Mouse (Mus musculus) intestine, embryonic 14.5 days (tissue): ENCODE results near the gene Zcchc8. TPM values are rescaled to one million over a fixed set of nuclear protein-coding genes. Genes with fewer than 3 reads are reported as not detected.
"Not testable (repeated sequence)": the region's sequence is repeated elsewhere in the genome, so short reads cannot be mapped to it uniquely, and the experiment has no call there.

Source experiments
- ATAC-seq: fragments of 200-750 bp; cut with Nextera tagmentation; replicated peaks from 2 replicates; pipeline ENCODE4 v1.8.0; 2017; ENCODE audit warnings: low read depth, moderate number of reproducible peaks, moderate TSS enrichment, moderate library complexity; ENCODE audit not compliant: low FRiP score, low TSS enrichment
- DNase-seq: peaks from one replicate; pipeline ENCODE4 v3.0.0-alpha.2; 2018; ENCODE audit warnings: low spot score
- H3K27ac ChIP-seq: fragments of 300-500 bp; sonication (generic); 2 replicates; pipeline ENCODE4 v1.5.1; 2014; ENCODE audit warnings: low read depth, mild to moderate bottlenecking, control low read depth
- H3K27me3 ChIP-seq: fragments of 300-500 bp; sonication (generic); replicated peaks from 2 replicates; pipeline ENCODE4 v1.6.1; 2014; ENCODE audit warnings: low read length, control low read depth; ENCODE audit not compliant: control insufficient read depth, insufficient read depth
- H3K36me3 ChIP-seq: fragments of 300-500 bp; sonication (generic); 2 replicates; pipeline ENCODE4 v1.6.1; 2014; ENCODE audit warnings: low read length, control low read depth; ENCODE audit not compliant: control insufficient read depth, insufficient read depth
- H3K4me1 ChIP-seq: fragments of 300-500 bp; sonication (generic); replicated peaks from 2 replicates; pipeline ENCODE4 v1.6.1; 2014; ENCODE audit warnings: low read length, control low read depth, mixed read lengths; ENCODE audit not compliant: control insufficient read depth, insufficient read depth
- H3K4me2 ChIP-seq: fragments of 300-500 bp; sonication (generic); 2 replicates; pipeline ENCODE4 v1.6.1; 2014; ENCODE audit warnings: low read length
- H3K4me3 ChIP-seq: fragments of 300-500 bp; sonication (generic); 2 replicates; pipeline ENCODE4 v1.5.1; 2014; ENCODE audit warnings: low read depth, low read length, control low read depth, mixed read lengths
- H3K9ac ChIP-seq: fragments of 300-500 bp; sonication (generic); 2 replicates; pipeline ENCODE4 v1.6.1; 2014; ENCODE audit warnings: mild to moderate bottlenecking, low read length
- H3K9me3 ChIP-seq: fragments of 300-500 bp; sonication (generic); 2 replicates; pipeline ENCODE4 v1.6.1; 2016; ENCODE audit warnings: low read length, control low read depth; ENCODE audit not compliant: control insufficient read depth
- WGBS: fragments of 180-500 bp; shearing (Covaris S2); extraction: QIAGEN DNeasy Blood & Tissue Kit; methylation state at CpG from one replicate; pipeline ENCODE4 v1.1.7; 2014; 5-methylcytosine and 5-hydroxymethylcytosine counted together
- polyA plus RNA-seq: library from polyadenylated mRNA; unstranded; fragments of >200 nt; fragmentation: Nextera tagmentation; extraction: Ambion mirVana; gene quantifications from 2 replicates; pipeline ENCODE4 v1.2.1, GENCODE M21; 2014

The Zcchc8 gene
- 74.3 and 83.2 TPM in 2 replicates for polyA plus RNA-seq

DNA sequence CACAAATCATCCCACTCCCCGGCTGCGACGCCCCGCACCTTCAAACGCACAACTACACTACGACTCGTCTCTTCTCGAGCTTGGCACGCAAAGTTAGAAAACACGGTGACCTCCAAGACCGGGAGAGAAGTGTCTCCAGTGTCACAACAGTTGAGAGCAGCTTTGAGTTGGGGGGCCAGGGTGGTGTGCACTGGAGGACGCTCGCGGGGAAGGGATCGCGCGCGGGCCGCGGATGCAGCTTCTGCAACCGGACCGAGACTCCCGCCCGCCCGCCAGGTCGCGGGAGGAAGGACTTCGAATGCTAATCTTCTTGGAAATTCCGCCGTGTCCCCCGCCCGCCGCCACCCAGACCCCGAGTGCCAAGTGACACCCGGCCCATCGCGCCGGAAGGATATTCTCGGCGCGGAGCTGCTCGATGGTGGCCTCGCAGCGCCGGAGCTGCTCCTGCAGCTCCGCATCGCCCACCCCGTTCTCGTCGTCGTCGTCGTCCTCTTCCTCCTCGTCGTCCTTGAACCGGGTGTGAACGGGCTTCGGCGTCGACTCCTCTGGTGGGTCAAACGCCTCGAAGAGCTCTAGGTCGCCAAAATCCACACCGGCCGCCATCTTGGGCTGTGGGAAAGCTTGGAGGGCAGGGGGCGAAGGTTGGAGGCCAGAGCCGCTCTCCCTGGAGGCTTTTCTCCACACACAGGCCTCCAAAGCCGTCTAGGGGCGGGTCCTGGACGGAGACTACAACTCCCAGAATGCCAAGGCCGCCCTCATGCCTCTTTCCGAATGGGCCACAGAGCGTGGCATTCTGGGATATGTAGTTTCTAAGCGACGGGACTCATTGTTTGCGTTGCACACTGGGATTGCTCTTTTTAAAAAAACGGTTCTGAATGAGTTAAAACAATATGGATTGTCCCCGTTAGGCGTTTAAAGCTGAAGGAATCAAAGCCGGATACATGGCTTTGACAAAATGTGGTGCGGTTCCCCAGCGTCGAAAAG lies at the start of gene Zcchc8:
TSS of gene Zcchc8 (minus strand) at position 773 of the 984 bp plus-strand sequence.
- Histone ChIP-seq H3K9ac (peak within 1 kb of the TSS; percentile 85), H3K4me2 (peak within 1 kb of the TSS; percentile 90), H3K27ac (peak within 1 kb of the TSS; percentile 84), H3K27me3 (no peaks in the 10 kb centered on the region), H3K4me1 (peaks cover 14% of the 10 kb centered on the region), H3K9me3 (no peaks in the 10 kb centered on the region), H3K4me3 (peak within 1 kb of the TSS; percentile 98), H3K36me3 (peaks cover 19% of the 10 kb centered on the region)
- DNase-seq, result peak; percentile 96
- ATAC-seq, result peak; percentile 99
- under 1% methylated on average over 83 of the region's 83 CpGs for WGBS

DNA sequence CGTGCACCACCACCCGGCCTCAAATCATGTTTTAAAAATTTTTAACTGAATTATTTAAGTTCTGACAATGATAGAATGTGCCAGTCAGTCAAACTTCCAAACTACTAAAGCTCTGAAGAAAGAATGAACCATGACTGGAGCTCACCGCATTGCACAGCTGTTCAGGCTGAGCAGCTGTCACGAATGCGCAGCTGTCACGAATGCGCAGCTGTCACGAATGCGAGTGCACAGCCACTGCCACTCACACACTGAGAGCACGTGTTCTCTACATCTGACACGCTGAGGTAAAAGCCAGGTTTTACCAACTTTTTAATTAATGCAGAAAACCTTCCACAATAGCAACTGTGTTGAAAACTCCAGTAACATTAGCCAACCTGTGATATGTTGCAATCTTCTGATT lies 45.6 kb upstream of the Zcchc8 start:
- WGBS, result 95% methylated on average over 11 of the region's 11 CpGs
- ATAC-seq, H3K27ac ChIP-seq: not testable (repeated sequence)

DNA sequence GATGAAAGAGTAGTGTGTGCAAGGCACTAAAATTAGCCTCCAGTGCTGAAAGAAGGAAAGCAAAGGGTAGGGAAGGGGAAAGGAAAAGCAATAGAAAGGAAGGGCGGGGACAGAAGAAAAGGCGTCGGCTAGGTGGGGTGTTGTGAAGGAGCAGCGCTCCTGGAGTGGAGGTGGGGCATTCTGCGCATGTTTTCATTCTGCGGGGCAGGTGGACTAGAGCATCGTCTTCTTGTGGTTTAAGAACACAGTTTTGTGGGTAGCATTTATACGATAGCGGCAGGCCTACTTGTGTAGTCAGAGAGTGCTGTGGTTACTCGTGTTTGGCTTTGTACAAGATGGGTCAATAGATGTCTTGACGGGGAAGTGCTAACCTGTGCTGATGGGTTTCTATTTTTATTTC lies 44.6 kb upstream of the Zcchc8 start:
- no peaks in the 10 kb centered on the region for H3K4me1 ChIP-seq
- ATAC-seq (no peak), DNase-seq (no peak)
- H3K27me3 ChIP-seq, result no peaks in the 10 kb centered on the region
- peaks cover 75% of the 10 kb centered on the region for H3K36me3 ChIP-seq
- H3K9me3 ChIP-seq, result no peaks in the 10 kb centered on the region
- 94% methylated on average over 11 of the region's 11 CpGs for WGBS
- no peak overlapping the region for H3K4me3 ChIP-seq
- H3K27ac ChIP-seq, result no peak overlapping the region
- no peak overlapping the region for H3K4me2 ChIP-seq
- no peak overlapping the region for H3K9ac ChIP-seq

More for the DNA sequence above, 45.6 kb upstream of the Zcchc8 start:
- H3K4me2 ChIP-seq, H3K4me3 ChIP-seq, H3K9me3 ChIP-seq, H3K9ac ChIP-seq, H3K27me3 ChIP-seq, DNase-seq, H3K4me1 ChIP-seq: not testable (repeated sequence)
- H3K36me3 ChIP-seq, result peaks cover 76% of the 10 kb centered on the region

DNA sequence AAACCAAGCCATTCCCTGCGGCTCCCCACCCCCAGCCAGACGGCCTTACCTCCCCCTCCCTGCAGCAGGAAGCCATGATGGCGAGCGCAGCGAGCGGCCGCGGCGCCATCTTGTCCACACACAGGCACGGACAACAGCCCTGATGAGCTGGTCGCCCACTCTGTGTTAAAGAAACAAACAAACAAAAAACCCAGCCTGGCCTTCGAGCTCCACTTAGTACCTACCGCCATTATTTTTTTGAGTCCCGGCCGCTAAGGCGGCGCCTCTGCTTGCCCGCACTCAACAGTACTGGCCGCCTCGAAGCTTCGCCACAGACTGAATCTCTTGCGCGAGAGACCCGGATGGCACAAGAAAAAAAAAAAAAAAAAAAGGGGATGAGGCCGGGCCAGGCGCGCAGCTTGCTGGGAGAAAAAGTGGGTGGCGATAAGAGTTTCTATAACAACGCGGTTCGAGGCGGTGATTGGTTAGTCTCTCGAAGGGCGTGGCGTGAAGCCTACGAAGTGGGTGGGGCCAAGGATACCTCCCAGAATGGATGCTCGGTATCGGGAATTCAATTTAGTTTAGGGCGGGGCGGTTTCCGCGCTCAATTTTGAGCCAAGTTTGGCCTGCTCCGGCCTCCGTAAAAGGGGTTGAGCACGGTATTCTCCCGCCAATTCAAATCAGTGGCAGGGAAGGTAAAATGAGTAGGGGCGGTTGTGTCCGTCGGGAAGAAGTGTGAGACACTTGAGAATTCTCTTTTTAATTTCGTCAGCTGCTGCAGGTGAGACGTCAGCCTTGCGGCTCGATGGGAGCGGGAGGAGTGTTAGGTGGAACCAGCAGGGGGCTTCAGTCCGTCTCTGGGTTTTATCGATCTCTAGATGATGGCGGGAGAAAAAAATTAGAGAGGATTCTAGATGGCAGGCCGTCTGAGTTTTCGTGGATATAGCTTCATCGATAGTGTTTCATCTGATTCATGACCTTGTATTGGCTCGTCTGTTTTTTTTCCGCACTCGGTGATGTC lies 28.5 kb upstream of the Zcchc8 start, which contains the start of the genes Rsrc2 and Kntc1:
TSS of gene Rsrc2 (minus strand) at position 350 of the 1,000 bp plus-strand sequence.
TSS of gene Kntc1 (plus strand) at position 652 of the 1,000 bp plus-strand sequence.
- peak; percentile 99 for DNase-seq
- no peaks in the 10 kb centered on the region for H3K27me3 ChIP-seq
- peak within 1 kb of the TSS; percentile 99 for H3K27ac ChIP-seq
- under 1% methylated on average over 63 of the region's 63 CpGs for whole genome bisulfite sequencing
- H3K4me1 ChIP-seq, result peaks cover 26% of the 10 kb centered on the region
- H3K4me2 ChIP-seq, result peak within 1 kb of the TSS; percentile 88
- H3K36me3 ChIP-seq, result peaks cover 26% of the 10 kb centered on the region
- ATAC-seq, result peak; percentile 98
- peak within 1 kb of the TSS; percentile 95 for H3K4me3 ChIP-seq
- no peaks in the 10 kb centered on the region for H3K9me3 ChIP-seq
- peak within 1 kb of the TSS; percentile 91 for H3K9ac ChIP-seq

DNA sequence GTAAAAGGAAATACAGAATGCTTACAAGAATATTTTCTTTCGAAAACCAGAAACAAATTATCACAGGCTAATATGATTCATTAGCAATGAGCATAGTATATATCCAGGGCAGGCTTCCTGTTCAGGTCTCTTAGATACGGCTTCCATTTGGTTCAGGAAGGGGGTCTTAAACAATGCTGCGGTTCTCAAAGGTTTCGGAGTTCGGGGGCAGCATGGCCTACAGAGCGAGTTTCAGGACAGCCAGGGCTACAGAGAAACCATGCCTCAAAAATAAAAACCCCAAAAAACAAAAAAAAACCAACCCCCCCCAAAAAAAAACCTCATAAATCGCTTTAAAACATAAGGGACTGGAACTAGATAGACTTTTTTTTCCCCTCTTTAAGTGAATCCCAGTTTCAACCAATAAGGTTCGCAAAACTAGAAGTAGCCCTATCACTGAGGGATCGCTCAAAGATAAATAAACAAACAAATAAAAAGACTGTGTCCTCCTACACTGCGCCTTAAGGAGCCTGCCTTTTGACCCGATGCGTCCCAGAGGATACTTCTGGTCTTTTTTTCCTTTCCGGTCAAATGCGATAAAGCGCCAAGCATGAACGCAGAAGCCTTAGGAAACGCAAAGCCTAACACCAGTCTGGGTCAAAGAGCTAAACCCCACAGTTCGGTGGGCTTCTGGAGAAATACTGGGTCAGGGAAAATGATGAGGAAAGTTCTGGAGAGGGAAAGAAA lies 27.6 kb upstream of the Zcchc8 start:
- no peak for DNase-seq
- Histone ChIP-seq H3K27me3 (no peaks in the 10 kb centered on the region), H3K4me3 (peak overlapping the region; percentile 95), H3K36me3 (peaks cover 28% of the 10 kb centered on the region), H3K9me3 (no peaks in the 10 kb centered on the region), H3K4me2 (peak overlapping the region; percentile 88), H3K4me1 (peaks cover 26% of the 10 kb centered on the region), H3K9ac (peak overlapping the region; percentile 91), H3K27ac (peak overlapping the region; percentile 99)
- under 1% methylated on average over 18 of the region's 18 CpGs for WGBS
- peak; percentile 2; the same call in 1 of the 2 replicates for ATAC-seq

DNA sequence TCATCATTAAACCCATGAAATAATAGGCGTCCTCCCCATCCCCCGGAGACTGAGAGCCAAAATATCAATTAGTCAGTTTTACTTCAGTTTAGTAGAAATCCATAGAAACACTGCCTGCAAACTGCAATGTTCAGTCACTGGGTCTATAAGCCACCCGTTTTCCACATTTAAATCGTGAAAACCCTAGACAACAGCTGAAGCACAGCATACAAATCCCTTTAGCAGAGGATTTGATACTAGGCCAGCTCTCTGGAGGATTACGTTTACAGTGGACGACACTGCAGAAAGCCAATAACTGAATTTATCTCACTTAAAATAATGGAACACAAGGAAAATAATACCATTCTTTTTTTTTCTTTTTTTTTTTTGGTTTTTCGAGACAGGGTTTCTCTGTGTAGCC lies 26.7 kb upstream of the Zcchc8 start:
- H3K27ac ChIP-seq, result no peak overlapping the region
- H3K9ac ChIP-seq, result peak overlapping the region; percentile 91
- DNase-seq (peak; percentile 54), ATAC-seq (no peak)
- 21% methylated on average over 7 of the region's 7 CpGs for WGBS
- no peaks in the 10 kb centered on the region for H3K9me3 ChIP-seq
- peaks cover 37% of the 10 kb centered on the region for H3K36me3 ChIP-seq
- no peaks in the 10 kb centered on the region for H3K27me3 ChIP-seq
- H3K4me2 ChIP-seq, result peak overlapping the region; percentile 88
- H3K4me3 ChIP-seq, result peak overlapping the region; percentile 95
- H3K4me1 ChIP-seq, result peaks cover 26% of the 10 kb centered on the region

DNA sequence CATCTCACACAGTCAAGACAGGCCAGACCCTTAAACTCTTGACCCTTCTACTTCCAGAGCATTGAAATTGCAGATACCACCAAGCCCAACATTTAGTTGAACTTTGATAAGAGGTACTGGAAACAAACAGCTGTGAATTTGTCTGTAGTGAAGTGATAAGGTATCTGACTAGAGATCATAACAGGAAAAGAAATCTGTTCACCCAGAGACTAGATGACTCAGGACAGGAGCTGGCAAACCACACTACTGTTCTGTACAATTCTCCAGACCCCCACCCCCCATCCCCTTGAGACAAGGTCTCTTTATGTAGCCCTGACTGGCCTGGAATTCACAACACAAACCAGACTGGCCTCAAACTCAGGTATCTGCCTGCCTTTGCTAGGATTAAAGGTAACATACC lies 25.4 kb upstream of the Zcchc8 start:
- peaks cover 51% of the 10 kb centered on the region for H3K36me3 ChIP-seq
- ATAC-seq, result no peak
- peaks cover 26% of the 10 kb centered on the region for H3K4me1 ChIP-seq
- no peak for DNase-seq
- no peak overlapping the region for H3K27ac ChIP-seq
- H3K9ac ChIP-seq, result 0 out of 2 replicates have a peak overlapping the region, but pooled peaks have one; percentile 91
- no peaks in the 10 kb centered on the region for H3K27me3 ChIP-seq
- peak overlapping the region; percentile 88 for H3K4me2 ChIP-seq
- H3K9me3 ChIP-seq, result no peaks in the 10 kb centered on the region
- peak overlapping the region; percentile 95; the same call in 1 of the 2 replicates for H3K4me3 ChIP-seq
